Mouse (Mus musculus): Measurements from ENCODE around the gene Tmc5. TPM values are rescaled to one million over a fixed set of nuclear protein-coding genes. Genes with fewer than 3 reads are reported as not detected.

Tmc5 gene
- polyA plus RNA-seq, 1 experiment = 0.83 TPM

DNA sequence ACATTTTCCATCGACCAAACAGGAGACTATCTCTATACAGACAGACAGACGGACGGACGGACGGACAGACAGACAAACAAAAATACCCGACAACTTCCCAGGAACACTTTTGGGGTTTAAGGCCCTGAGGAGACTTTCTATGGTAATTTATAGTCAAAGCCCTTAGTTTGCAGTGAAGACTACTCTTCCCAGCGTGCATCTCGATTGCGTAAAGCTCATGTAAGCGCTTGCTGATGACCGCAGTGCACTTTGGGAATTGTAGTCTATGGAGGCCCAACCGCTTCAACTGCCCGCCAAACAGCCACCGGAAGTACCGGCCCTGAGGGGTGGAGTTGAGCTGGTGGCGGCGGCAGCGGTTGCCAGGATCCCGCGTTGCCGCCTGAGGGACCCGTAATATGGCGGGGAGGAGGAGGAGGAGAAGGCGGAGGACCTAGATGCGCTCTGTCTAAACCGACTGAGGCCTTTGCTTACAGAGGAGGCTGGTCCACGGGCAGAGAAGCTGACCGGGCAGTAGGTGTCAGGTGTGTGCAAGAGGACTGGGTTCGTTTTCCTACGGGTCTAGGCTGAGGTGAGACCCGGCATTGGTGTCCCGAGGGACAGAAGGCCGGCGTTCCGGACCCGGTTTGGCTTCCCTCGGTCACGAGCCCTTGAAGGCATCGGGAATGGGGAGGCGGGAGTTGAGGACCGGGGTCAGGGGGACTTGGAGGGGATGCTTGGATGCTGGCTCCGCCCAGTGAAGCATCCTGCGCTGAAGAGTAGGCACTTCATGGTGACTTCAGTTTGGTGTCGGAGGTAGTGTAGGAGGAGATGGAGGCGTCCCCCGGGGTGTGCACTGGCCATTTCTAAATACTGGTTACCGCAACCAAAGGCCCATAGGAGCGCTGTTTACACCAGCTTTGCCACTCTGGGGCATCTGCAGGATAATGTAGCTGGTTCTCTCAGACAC lies 115.4 kb downstream of the Tmc5 start, which contains the start of gene Ccp110:
Gene Ccp110 (plus strand): TSS at position 325 of the 946 bp plus-strand sequence.
- no peaks in the 10 kb centered on the region for H3K27me3 ChIP-seq (replicated peaks; ENCODE audit: control insufficient read depth, insufficient read depth, low read length)
- WGBS = under 1% methylated on average over 48 of the region's 48 CpGs
- DNase-seq = peak; percentile 98
- no peak for TF ChIP-seq CTCF (conservative IDR thresholded peaks at IDR 0.05; ENCODE audit: insufficient read depth, insufficient read length, low read depth, low read length)
- no peak for TF ChIP-seq POLR2A (IDR thresholded peaks at IDR 0.05; ENCODE audit: low read depth, low read length)
- peak within 1 kb of the TSS; percentile 73 for H3K4me3 ChIP-seq (ENCODE audit: insufficient read depth, low read depth, low read length)
- no peaks in the 10 kb centered on the region for H3K36me3 ChIP-seq (ENCODE audit: control insufficient read depth, insufficient read depth, low read length)
- no peak within 1 kb of the TSS for H3K27ac ChIP-seq (ENCODE audit: insufficient read depth, low read depth, low read length)
- H3K4me1 ChIP-seq (ENCODE audit: control insufficient read depth, insufficient read depth, low read length) = peaks cover 5% of the 10 kb centered on the region; the same call in 1 of the 2 replicates

DNA sequence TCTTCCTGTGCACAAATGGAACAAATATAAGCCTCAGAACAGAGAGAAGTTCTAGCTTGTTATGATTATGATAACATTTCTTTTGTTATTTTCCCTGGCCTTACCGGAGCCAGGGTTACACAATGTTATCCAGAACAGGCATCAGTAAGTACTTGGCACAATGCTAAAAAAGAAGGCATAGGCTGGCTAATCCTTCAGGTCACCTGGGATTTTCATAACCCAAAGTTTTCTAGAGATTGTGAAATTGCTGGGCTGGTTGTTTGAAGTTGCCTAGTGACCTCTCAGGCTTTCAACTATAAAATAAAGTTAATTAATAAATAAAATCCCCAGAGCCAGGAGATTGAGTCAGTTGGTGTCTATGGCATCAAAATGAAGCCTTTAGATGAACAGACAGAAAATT lies 117.8 kb downstream of the Tmc5 start:
- no peak for TF ChIP-seq CTCF (conservative IDR thresholded peaks at IDR 0.05; ENCODE audit: insufficient read depth, insufficient read length, low read depth, low read length)
- no peak for TF ChIP-seq POLR2A (IDR thresholded peaks at IDR 0.05; ENCODE audit: low read depth, low read length)
- no peaks in the 10 kb centered on the region for H3K27me3 ChIP-seq (replicated peaks; ENCODE audit: control insufficient read depth, insufficient read depth, low read length)
- no peak overlapping the region for H3K27ac ChIP-seq (ENCODE audit: insufficient read depth, low read depth, low read length)
- H3K36me3 ChIP-seq (ENCODE audit: control insufficient read depth, insufficient read depth, low read length) = no peaks in the 10 kb centered on the region
- no peak for DNase-seq
- 81% methylated on average over 1 of the region's 1 CpGs for WGBS
- no peak overlapping the region for H3K4me3 ChIP-seq (ENCODE audit: insufficient read depth, low read depth, low read length)
- peaks cover 5% of the 10 kb centered on the region; the same call in 1 of the 2 replicates for H3K4me1 ChIP-seq (ENCODE audit: control insufficient read depth, insufficient read depth, low read length)

DNA sequence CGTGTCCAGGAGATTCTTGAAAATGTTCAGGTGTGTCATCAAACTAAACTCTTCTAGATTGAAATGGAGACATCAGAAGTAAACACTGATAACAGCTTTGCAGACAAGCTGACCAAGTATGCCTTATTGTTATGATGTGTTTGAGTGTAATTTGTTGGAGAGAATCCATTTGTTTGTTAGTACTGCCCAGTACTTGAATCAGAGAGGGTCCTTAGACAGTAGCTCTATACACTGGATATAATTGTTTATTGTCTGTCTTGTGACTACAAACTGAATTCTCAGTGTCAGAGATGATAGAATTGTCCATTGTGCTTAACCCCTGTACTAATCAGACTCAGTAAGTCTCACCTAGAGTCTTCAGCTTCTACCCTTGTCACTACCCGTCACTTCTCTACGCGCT lies 121.0 kb downstream of the Tmc5 start:
- 98% methylated on average over 4 of the region's 4 CpGs for WGBS
- H3K36me3 ChIP-seq (ENCODE audit: control insufficient read depth, insufficient read depth, low read length) = no peaks in the 10 kb centered on the region

GRCm38 (mm10) chr7:118723927-118724326 lies 126.8 kb downstream of the Tmc5 start:
- Histone ChIP-seq H3K27me3 (replicated peaks; ENCODE audit: control insufficient read depth, insufficient read depth, low read length) (no peaks in the 10 kb centered on the region), H3K36me3 (ENCODE audit: control insufficient read depth, insufficient read depth, low read length) (no peaks in the 10 kb centered on the region), H3K27ac (ENCODE audit: insufficient read depth, low read depth, low read length) (no peak overlapping the region), H3K4me1 (ENCODE audit: control insufficient read depth, insufficient read depth, low read length) (no peaks in the 10 kb centered on the region), H3K4me3 (ENCODE audit: insufficient read depth, low read depth, low read length) (no peak overlapping the region)
- no peak for DNase-seq
- 94% methylated on average over 9 of the region's 9 CpGs for WGBS
- no peak for TF ChIP-seq CTCF (conservative IDR thresholded peaks at IDR 0.05; ENCODE audit: insufficient read depth, insufficient read length, low read depth, low read length)
- no peak for TF ChIP-seq POLR2A (IDR thresholded peaks at IDR 0.05; ENCODE audit: low read depth, low read length)

More for the DNA sequence above, 121.0 kb downstream of the Tmc5 start:
- Histone ChIP-seq H3K4me1 (ENCODE audit: control insufficient read depth, insufficient read depth, low read length) (peaks cover 2% of the 10 kb centered on the region; the same call in 1 of the 2 replicates), H3K4me3 (ENCODE audit: insufficient read depth, low read depth, low read length) (no peak overlapping the region), H3K27me3 (replicated peaks; ENCODE audit: control insufficient read depth, insufficient read depth, low read length) (no peaks in the 10 kb centered on the region), H3K27ac (ENCODE audit: insufficient read depth, low read depth, low read length) (no peak overlapping the region)
- TF ChIP-seq CTCF (conservative IDR thresholded peaks at IDR 0.05; ENCODE audit: insufficient read depth, insufficient read length, low read depth, low read length) = no peak
- no peak for TF ChIP-seq POLR2A (IDR thresholded peaks at IDR 0.05; ENCODE audit: low read depth, low read length)
- no peak for DNase-seq

Other genes with a start within 250 kb of the Tmc5 start
- gene Syt17, start 149.1 kb upstream of the Tmc5 start, polyA plus RNA-seq (2012; rRNA removed) = 10.6 and 11.9 TPM in 2 replicates
- 6.9 and 7.9 TPM in 2 replicates for gene Itpripl2, start 105.3 kb upstream of the Tmc5 start, polyA plus RNA-seq (2012; rRNA removed)
- 75.9 and 82.6 TPM in 2 replicates for gene Coq7, start 63.9 kb upstream of the Tmc5 start, polyA plus RNA-seq (2012; rRNA removed)
- 0.77 and 0.83 TPM in 2 replicates for gene Tmc7, start 12.6 kb upstream of the Tmc5 start, polyA plus RNA-seq (2012; rRNA removed)
- 172 and 193 TPM in 2 replicates for gene Gde1, start 108.5 kb downstream of the Tmc5 start, polyA plus RNA-seq (2012; rRNA removed)
- gene Ccp110, start 115.3 kb downstream of the Tmc5 start, polyA plus RNA-seq (2012; rRNA removed) = 2.5 and 2.9 TPM in 2 replicates
- gene Vps35l, start 142.9 kb downstream of the Tmc5 start, polyA plus RNA-seq (2012; rRNA removed) = 52.4 and 58.3 TPM in 2 replicates

Data from kidney, adult 2 months (tissue).